Mouse (Mus musculus): ENCODE measurements around the gene Il34. TPM values are rescaled to one million over a fixed set of nuclear protein-coding genes. Genes with fewer than 3 reads are reported as not detected.

Gene Il34
- polyA plus RNA-seq, 1 experiment from 2014 or later: 0.31 TPM

DNA sequence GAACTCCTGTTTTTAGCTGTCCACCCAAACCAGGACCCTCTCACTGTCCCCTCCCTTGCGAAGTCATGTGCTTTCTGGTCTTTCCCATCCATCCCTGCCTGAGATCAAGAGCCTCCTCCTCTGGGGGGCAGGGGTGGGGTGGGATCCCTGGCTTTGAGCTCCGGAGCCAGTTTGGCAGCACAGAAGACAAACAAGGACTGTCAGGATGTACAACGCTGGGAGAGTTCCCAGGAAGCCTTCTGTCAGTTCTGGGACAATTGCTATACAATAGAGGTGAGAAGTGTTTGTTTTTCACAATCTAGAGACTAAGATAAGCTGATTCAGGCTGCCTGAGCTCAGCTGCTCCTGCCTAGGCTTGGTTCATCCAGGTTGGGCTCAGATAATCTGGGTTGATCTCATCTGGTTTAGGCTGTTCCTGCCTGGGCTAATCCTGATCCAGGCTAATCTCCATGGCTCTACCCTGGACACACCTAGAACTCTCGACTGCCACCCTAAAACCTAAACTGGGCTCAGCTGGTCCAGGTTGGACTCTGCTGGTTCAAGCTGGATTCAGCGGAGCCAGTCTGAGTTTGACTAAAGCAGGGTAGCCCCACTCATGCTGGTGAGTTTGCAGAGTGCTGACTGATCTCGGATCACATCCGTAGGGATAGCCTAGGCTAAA is 45.3 kb downstream of the Il34 start:
- 48% methylated on average over 7 of the region's 7 CpGs for WGBS (ENCODE audit: insufficient replicate concordance)
- no peak for ATAC-seq (ENCODE audit: low read depth)
- H3K4me3 ChIP-seq (ENCODE audit: low read depth, low read length): no peak overlapping the region

GRCm38 (mm10) chr8:110756196-110756595 is 49.5 kb downstream of the Il34 start:
- Histone ChIP-seq H3K9ac (ENCODE audit: low read depth, low read length) (no peak overlapping the region), H3K9me3 (replicated peaks; ENCODE audit: control insufficient read depth, low read length) (no peaks in the 10 kb centered on the region), H3K4me2 (ENCODE audit: low read depth, low read length) (no peak overlapping the region), H3K4me1 (ENCODE audit: control insufficient read depth, low read depth, low read length) (no peaks in the 10 kb centered on the region), H3K27me3 (ENCODE audit: control insufficient read depth, insufficient read depth, low read depth, low read length) (no peaks in the 10 kb centered on the region), H3K36me3 (ENCODE audit: control insufficient read depth, insufficient read depth) (no peaks in the 10 kb centered on the region), H3K4me3 (ENCODE audit: low read depth, low read length) (no peak overlapping the region), H3K27ac (ENCODE audit: low read length) (no peak overlapping the region)
- no peak for ATAC-seq (ENCODE audit: low read depth)
- WGBS (ENCODE audit: insufficient replicate concordance): 73% methylated on average over 5 of the region's 5 CpGs

More for the DNA sequence above, 45.3 kb downstream of the Il34 start:
- no peak overlapping the region for H3K9ac ChIP-seq (ENCODE audit: low read depth, low read length)
- no peaks in the 10 kb centered on the region for H3K27me3 ChIP-seq (ENCODE audit: control insufficient read depth, insufficient read depth, low read depth, low read length)
- H3K27ac ChIP-seq (ENCODE audit: low read length): no peak overlapping the region
- H3K36me3 ChIP-seq (ENCODE audit: control insufficient read depth, insufficient read depth): no peaks in the 10 kb centered on the region
- H3K4me2 ChIP-seq (ENCODE audit: low read depth, low read length): no peak overlapping the region
- no peaks in the 10 kb centered on the region for H3K9me3 ChIP-seq (replicated peaks; ENCODE audit: control insufficient read depth, low read length)
- no peaks in the 10 kb centered on the region for H3K4me1 ChIP-seq (ENCODE audit: control insufficient read depth, low read depth, low read length)

- H3K27ac ChIP-seq (ENCODE audit: low read length): no peak overlapping the region
- H3K4me1 ChIP-seq (ENCODE audit: control insufficient read depth, low read depth, low read length): no peaks in the 10 kb centered on the region
- H3K36me3 ChIP-seq (ENCODE audit: control insufficient read depth, insufficient read depth): no peaks in the 10 kb centered on the region
- no peak overlapping the region for H3K4me3 ChIP-seq (ENCODE audit: low read depth, low read length)
- H3K27me3 ChIP-seq (ENCODE audit: control insufficient read depth, insufficient read depth, low read depth, low read length): no peaks in the 10 kb centered on the region
- no peaks in the 10 kb centered on the region for H3K9me3 ChIP-seq (replicated peaks; ENCODE audit: control insufficient read depth, low read length)
- no peak overlapping the region for H3K9ac ChIP-seq (ENCODE audit: low read depth, low read length)
- no peak overlapping the region for H3K4me2 ChIP-seq (ENCODE audit: low read depth, low read length)
- no peak for ATAC-seq (ENCODE audit: low read depth)
- 42% methylated on average over 15 of the region's 15 CpGs for WGBS (ENCODE audit: insufficient replicate concordance)
These were observed 50.1 kb downstream of the Il34 start for GRCm38 (mm10) chr8:110755511-110756170.

DNA sequence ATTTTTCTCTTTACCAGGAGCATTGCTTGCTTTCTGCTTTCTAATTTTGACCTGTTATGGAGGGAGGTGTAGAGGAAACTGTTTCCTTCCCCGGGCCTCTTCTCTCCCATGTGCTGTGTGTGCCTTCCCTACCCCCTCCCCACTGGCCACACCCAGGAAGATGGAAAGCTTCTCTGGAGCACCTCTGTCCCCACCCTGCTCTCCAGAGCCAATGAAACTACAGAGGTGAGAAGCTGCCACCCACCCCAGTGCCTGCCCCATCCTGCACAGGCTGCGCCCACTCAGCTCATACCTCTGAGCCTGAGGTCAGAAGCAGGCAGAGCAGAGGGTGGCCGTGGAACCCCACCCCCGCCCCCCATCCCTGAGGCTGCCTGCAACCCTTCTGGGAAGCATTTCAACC is 51.0 kb downstream of the Il34 start:
- Histone ChIP-seq H3K36me3 (ENCODE audit: control insufficient read depth, insufficient read depth) (no peaks in the 10 kb centered on the region), H3K27me3 (ENCODE audit: control insufficient read depth, insufficient read depth, low read depth, low read length) (no peaks in the 10 kb centered on the region), H3K9ac (ENCODE audit: low read depth, low read length) (no peak overlapping the region), H3K9me3 (replicated peaks; ENCODE audit: control insufficient read depth, low read length) (no peaks in the 10 kb centered on the region), H3K4me3 (ENCODE audit: low read depth, low read length) (no peak overlapping the region), H3K4me1 (ENCODE audit: control insufficient read depth, low read depth, low read length) (no peaks in the 10 kb centered on the region), H3K27ac (ENCODE audit: low read length) (no peak overlapping the region), H3K4me2 (ENCODE audit: low read depth, low read length) (no peak overlapping the region)
- ATAC-seq (ENCODE audit: low read depth): no peak
- whole genome bisulfite sequencing (ENCODE audit: insufficient replicate concordance): 49% methylated on average over 4 of the region's 4 CpGs

GRCm38 (mm10) chr8:110751490-110751889 is 54.2 kb downstream of the Il34 start:
- Histone ChIP-seq H3K4me3 (ENCODE audit: low read depth, low read length) (no peak overlapping the region), H3K27me3 (ENCODE audit: control insufficient read depth, insufficient read depth, low read depth, low read length) (no peaks in the 10 kb centered on the region), H3K4me2 (ENCODE audit: low read depth, low read length) (no peak overlapping the region), H3K27ac (ENCODE audit: low read length) (no peak overlapping the region), H3K9ac (ENCODE audit: low read depth, low read length) (no peak overlapping the region), H3K36me3 (ENCODE audit: control insufficient read depth, insufficient read depth) (no peaks in the 10 kb centered on the region), H3K4me1 (ENCODE audit: control insufficient read depth, low read depth, low read length) (no peaks in the 10 kb centered on the region), H3K9me3 (replicated peaks; ENCODE audit: control insufficient read depth, low read length) (no peaks in the 10 kb centered on the region)
- no peak for ATAC-seq (ENCODE audit: low read depth)
- WGBS (ENCODE audit: insufficient replicate concordance): 62% methylated on average over 5 of the region's 5 CpGs

DNA sequence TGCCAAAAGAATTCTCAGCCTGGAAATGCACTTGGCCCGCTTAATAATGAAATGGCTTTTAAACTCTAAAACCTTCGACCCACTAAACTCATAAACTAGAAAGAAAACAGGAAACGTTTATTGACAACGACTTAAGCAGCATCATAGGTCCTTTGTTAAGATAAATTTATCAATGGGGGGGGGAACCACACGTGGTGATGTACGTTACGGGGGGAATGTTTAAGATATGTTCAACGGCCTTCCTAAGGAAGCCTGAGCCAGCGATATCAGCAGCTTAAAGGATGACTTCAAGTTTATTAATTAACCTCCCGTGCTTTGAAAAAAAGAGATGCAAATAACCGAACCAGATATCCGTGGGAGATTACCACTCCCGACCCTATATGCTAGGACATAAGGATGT is 55.5 kb downstream of the Il34 start:
- Histone ChIP-seq H3K36me3 (ENCODE audit: control insufficient read depth, insufficient read depth) (no peaks in the 10 kb centered on the region), H3K9me3 (replicated peaks; ENCODE audit: control insufficient read depth, low read length) (no peaks in the 10 kb centered on the region), H3K4me3 (ENCODE audit: low read depth, low read length) (no peak overlapping the region), H3K27me3 (ENCODE audit: control insufficient read depth, insufficient read depth, low read depth, low read length) (no peaks in the 10 kb centered on the region), H3K27ac (ENCODE audit: low read length) (no peak overlapping the region), H3K4me2 (ENCODE audit: low read depth, low read length) (no peak overlapping the region), H3K9ac (ENCODE audit: low read depth, low read length) (no peak overlapping the region), H3K4me1 (ENCODE audit: control insufficient read depth, low read depth, low read length) (no peaks in the 10 kb centered on the region)
- ATAC-seq (ENCODE audit: low read depth): no peak
- WGBS (ENCODE audit: insufficient replicate concordance): 33% methylated on average over 13 of the region's 13 CpGs

DNA sequence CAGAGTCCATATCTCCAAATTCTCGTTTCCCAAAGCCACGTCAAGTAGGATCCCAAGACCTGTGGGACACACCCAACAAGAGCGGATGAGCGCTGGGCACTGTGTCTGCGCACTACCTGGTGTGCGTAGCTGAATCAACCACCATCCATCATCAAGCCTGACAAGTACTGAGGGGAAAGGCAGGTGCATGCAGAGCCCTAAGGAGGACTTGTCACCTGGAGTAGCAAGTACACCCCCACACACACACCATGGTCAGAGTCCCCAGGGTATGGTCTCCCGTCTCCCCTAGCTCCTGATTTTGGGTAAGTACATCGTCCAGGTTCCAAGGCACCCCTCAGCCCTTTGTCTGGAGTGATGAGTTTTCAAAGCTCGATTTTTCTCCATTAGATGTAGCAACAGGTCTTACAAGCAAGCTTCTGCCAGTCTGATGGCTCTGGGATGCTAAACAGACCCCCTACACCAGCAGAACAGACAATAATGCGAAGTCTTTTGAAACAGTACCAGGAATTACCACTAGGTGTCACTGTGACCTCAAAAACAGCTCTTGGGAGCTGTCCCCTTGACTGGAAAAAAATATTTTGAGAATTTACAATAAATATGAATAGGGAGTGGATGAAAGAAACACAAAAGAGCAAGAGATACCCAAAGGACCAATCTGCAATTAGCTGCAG is 56.1 kb downstream of the Il34 start:
- H3K27ac ChIP-seq (ENCODE audit: low read length): no peak overlapping the region
- no peaks in the 10 kb centered on the region for H3K4me1 ChIP-seq (ENCODE audit: control insufficient read depth, low read depth, low read length)
- no peak overlapping the region for H3K4me3 ChIP-seq (ENCODE audit: low read depth, low read length)
- H3K4me2 ChIP-seq (ENCODE audit: low read depth, low read length): no peak overlapping the region
- no peaks in the 10 kb centered on the region for H3K36me3 ChIP-seq (ENCODE audit: control insufficient read depth, insufficient read depth)
- H3K27me3 ChIP-seq (ENCODE audit: control insufficient read depth, insufficient read depth, low read depth, low read length): no peaks in the 10 kb centered on the region
- H3K9ac ChIP-seq (ENCODE audit: low read depth, low read length): no peak overlapping the region
- H3K9me3 ChIP-seq (replicated peaks; ENCODE audit: control insufficient read depth, low read length): no peaks in the 10 kb centered on the region
- 55% methylated on average over 10 of the region's 10 CpGs for WGBS (ENCODE audit: insufficient replicate concordance)
- no peak for ATAC-seq (ENCODE audit: low read depth)

GRCm38 (mm10) chr8:110746661-110747060 is 59.1 kb downstream of the Il34 start:
- Histone ChIP-seq H3K9me3 (replicated peaks; ENCODE audit: control insufficient read depth, low read length) (no peaks in the 10 kb centered on the region), H3K27ac (ENCODE audit: low read length) (no peak overlapping the region), H3K4me2 (ENCODE audit: low read depth, low read length) (no peak overlapping the region), H3K27me3 (ENCODE audit: control insufficient read depth, insufficient read depth, low read depth, low read length) (no peaks in the 10 kb centered on the region), H3K4me1 (ENCODE audit: control insufficient read depth, low read depth, low read length) (no peaks in the 10 kb centered on the region), H3K36me3 (ENCODE audit: control insufficient read depth, insufficient read depth) (no peaks in the 10 kb centered on the region), H3K9ac (ENCODE audit: low read depth, low read length) (no peak overlapping the region), H3K4me3 (ENCODE audit: low read depth, low read length) (no peak overlapping the region)
- 61% methylated on average over 9 of the region's 9 CpGs for WGBS (ENCODE audit: insufficient replicate concordance)
- ATAC-seq (ENCODE audit: low read depth): no peak

DNA sequence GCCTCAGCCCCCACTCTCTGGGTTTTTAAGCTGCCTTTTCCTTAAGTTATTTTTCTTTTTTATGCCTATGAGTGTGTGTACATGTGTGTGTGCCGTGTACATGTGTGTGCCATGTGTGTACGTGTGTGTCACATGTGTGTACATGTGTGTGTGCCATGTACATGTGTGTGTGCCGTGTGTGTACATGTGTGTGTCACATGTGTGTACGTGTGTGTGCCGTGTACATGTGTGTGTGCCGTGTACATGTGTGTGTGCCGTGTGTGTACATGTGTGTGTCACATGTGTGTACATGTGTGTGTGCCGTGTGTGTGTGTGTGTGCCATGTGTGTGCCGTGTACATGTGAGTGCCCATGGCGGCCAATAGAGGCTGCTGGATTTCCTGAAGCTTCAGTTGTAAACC is 60.6 kb downstream of the Il34 start:
- Histone ChIP-seq H3K9me3 (replicated peaks; ENCODE audit: control insufficient read depth, low read length) (no peaks in the 10 kb centered on the region), H3K36me3 (ENCODE audit: control insufficient read depth, insufficient read depth) (no peaks in the 10 kb centered on the region), H3K9ac (ENCODE audit: low read depth, low read length) (no peak overlapping the region)

More for the DNA sequence above, 60.6 kb downstream of the Il34 start:
- Histone ChIP-seq H3K27ac (ENCODE audit: low read length) (no peak overlapping the region), H3K27me3 (ENCODE audit: control insufficient read depth, insufficient read depth, low read depth, low read length) (no peaks in the 10 kb centered on the region), H3K4me1 (ENCODE audit: control insufficient read depth, low read depth, low read length) (no peaks in the 10 kb centered on the region), H3K4me2 (ENCODE audit: low read depth, low read length) (no peak overlapping the region), H3K4me3 (ENCODE audit: low read depth, low read length) (no peak overlapping the region)
- no peak for ATAC-seq (ENCODE audit: low read depth)
- WGBS (ENCODE audit: insufficient replicate concordance): 75% methylated on average over 10 of the region's 10 CpGs

Measured in liver, embryonic 16.5 days (tissue).